Mouse (Mus musculus) hindbrain, postnatal 0 days (tissue): Measurements from ENCODE around the gene Nr2e3. TPM values are rescaled to one million over a fixed set of nuclear protein-coding genes. Genes with fewer than 3 reads are reported as not detected.
"Not testable (repeated sequence)": the region's sequence is repeated elsewhere in the genome, so short reads cannot be mapped to it uniquely, and the experiment has no call there.

Source experiments
- ATAC-seq: fragments of 200-750 bp; cut with Nextera tagmentation; 2 replicates; pipeline ENCODE4 v1.8.0; 2017; ENCODE audit warnings: mild to moderate bottlenecking, moderate TSS enrichment, moderate library complexity
- DNase-seq: peaks from one replicate; pipeline ENCODE4 v3.0.0-alpha.2; 2015; ENCODE audit warnings: low spot score
- H3K27ac ChIP-seq: fragments of 300-500 bp; sonication (generic); 2 replicates; pipeline ENCODE4 v1.5.1; 2014; ENCODE audit warnings: mild to moderate bottlenecking
- H3K27me3 ChIP-seq: fragments of 300-500 bp; sonication (generic); 2 replicates; pipeline ENCODE4 v1.6.1; 2014; ENCODE audit warnings: low read length, mixed read lengths; ENCODE audit not compliant: insufficient read depth
- H3K36me3 ChIP-seq: fragments of 300-500 bp; sonication (generic); 2 replicates; pipeline ENCODE4 v1.6.1; 2014; ENCODE audit warnings: low read length, mixed read lengths; ENCODE audit not compliant: insufficient read depth
- H3K4me1 ChIP-seq: fragments of 300-500 bp; sonication (generic); 2 replicates; pipeline ENCODE4 v1.6.1; 2014; ENCODE audit warnings: antibody characterized with exemption, low read length, mixed read lengths; ENCODE audit not compliant: insufficient read depth
- H3K4me2 ChIP-seq: fragments of 300-500 bp; sonication (generic); 2 replicates; pipeline ENCODE4 v1.6.1; 2014; ENCODE audit warnings: low read depth, mild to moderate bottlenecking, low read length, moderate library complexity, mixed read lengths
- H3K4me3 ChIP-seq: fragments of 300-500 bp; sonication (generic); 2 replicates; pipeline ENCODE4 v1.5.1; 2014; ENCODE audit warnings: low read length
- H3K9ac ChIP-seq: fragments of 300-500 bp; sonication (generic); replicated peaks from 2 replicates; pipeline ENCODE4 v1.6.1; 2014; ENCODE audit warnings: mild to moderate bottlenecking, low read length, moderate library complexity, mixed read lengths
- H3K9me3 ChIP-seq: fragments of 300-500 bp; sonication (generic); 2 replicates; pipeline ENCODE4 v1.6.1; 2016; ENCODE audit warnings: low read length, mixed read lengths
- CTCF ChIP-seq: IDR thresholded peaks from 2 replicates; pipeline ENCODE4 v1.5.1; 2016; ENCODE audit warnings: antibody characterized with exemption, control low read depth, low read depth
- WGBS: fragments of 180-500 bp; shearing (Covaris S2); extraction: QIAGEN DNeasy Blood & Tissue Kit; methylation state at CpG from one replicate; pipeline ENCODE4 v1.1.7; 2014; 5-methylcytosine and 5-hydroxymethylcytosine counted together
- polyA plus RNA-seq: library from polyadenylated mRNA; unstranded; fragments of >200 nt; fragmentation: Nextera tagmentation; extraction: Ambion mirVana; gene quantifications from 2 replicates; pipeline ENCODE4 v1.2.1, GENCODE M21; 2015
- total RNA-seq: library from RNA; depleted of rRNA; stranded (reverse); fragments of >200 nt; gene quantifications from 2 replicates; pipeline ENCODE4 v1.2.3, GENCODE M21; 2014

The Nr2e3 gene
- total and polyA plus RNA-seq, 2 experiments from 2014 or later, result not detected

- Histone ChIP-seq H3K4me2 (no peak overlapping the region), H3K4me3 (no peak overlapping the region), H3K9ac (no peak overlapping the region), H3K27ac (no peak overlapping the region), H3K9me3 (no peaks in the 10 kb centered on the region), H3K36me3 (no peaks in the 10 kb centered on the region), H3K4me1 (0 out of 2 replicates have a peak, but pooled peaks cover 4% of the 10 kb centered on the region), H3K27me3 (no peaks in the 10 kb centered on the region)
- TF ChIP-seq CTCF, result peak; percentile 93
- ATAC-seq, result peak; percentile 90
- WGBS, result 3% methylated on average over 8 of the region's 8 CpGs
- peak; percentile 94 for DNase-seq
These were observed 1.2 kb downstream of the Nr2e3 start for GRCm38 (mm10) chr9:59959276-59959675.

- not testable (repeated sequence) for H3K4me1 ChIP-seq, H3K27me3 ChIP-seq, H3K36me3 ChIP-seq, ATAC-seq, H3K4me3 ChIP-seq, H3K4me2 ChIP-seq, DNase-seq, H3K9me3 ChIP-seq, H3K27ac ChIP-seq, H3K9ac ChIP-seq
- 80% methylated on average over 1 of the region's 1 CpGs for WGBS
These were observed 2.3 kb downstream of the Nr2e3 start for GRCm38 (mm10) chr9:59958115-59958514.

- ATAC-seq (no peak), DNase-seq (no peak)
- TF ChIP-seq CTCF, result no peak
- no peak overlapping the region for H3K4me3 ChIP-seq
- no peak overlapping the region for H3K9ac ChIP-seq
- whole genome bisulfite sequencing, result 50% methylated on average over 6 of the region's 6 CpGs
- 0 out of 2 replicates have a peak, but pooled peaks cover 4% of the 10 kb centered on the region for H3K4me1 ChIP-seq
- no peak overlapping the region for H3K27ac ChIP-seq
- H3K9me3 ChIP-seq, result no peaks in the 10 kb centered on the region
- H3K27me3 ChIP-seq, result no peaks in the 10 kb centered on the region
- no peak overlapping the region for H3K4me2 ChIP-seq
- no peaks in the 10 kb centered on the region for H3K36me3 ChIP-seq
These were observed 4.0 kb downstream of the Nr2e3 start for GRCm38 (mm10) chr9:59956496-59956895.

- DNase-seq, result peak; percentile 24
- Histone ChIP-seq H3K36me3 (no peaks in the 10 kb centered on the region), H3K27me3 (no peaks in the 10 kb centered on the region), H3K4me1 (0 out of 2 replicates have a peak, but pooled peaks cover 4% of the 10 kb centered on the region), H3K27ac (no peak overlapping the region), H3K4me3 (no peak overlapping the region), H3K4me2 (no peak overlapping the region), H3K9me3 (no peaks in the 10 kb centered on the region), H3K9ac (no peak overlapping the region)
- ATAC-seq, result no peak
- TF ChIP-seq CTCF, result no peak
- WGBS, result 54% methylated on average over 6 of the region's 6 CpGs
These were observed 4.8 kb downstream of the Nr2e3 start for GRCm38 (mm10) chr9:59955692-59956091.

GRCm38 (mm10) chr9:59955199-59955598 is 5.3 kb downstream of the Nr2e3 start:
- Histone ChIP-seq H3K9me3 (no peaks in the 10 kb centered on the region), H3K27ac (no peak overlapping the region), H3K27me3 (no peaks in the 10 kb centered on the region), H3K4me1 (0 out of 2 replicates have a peak, but pooled peaks cover 4% of the 10 kb centered on the region), H3K4me2 (no peak overlapping the region), H3K36me3 (no peaks in the 10 kb centered on the region), H3K4me3 (no peak overlapping the region), H3K9ac (no peak overlapping the region)
- no peak for DNase-seq
- TF ChIP-seq CTCF, result no peak
- no peak for ATAC-seq
- WGBS, result 55% methylated on average over 3 of the region's 3 CpGs

- no peak for ATAC-seq
- Histone ChIP-seq H3K27me3 (no peaks in the 10 kb centered on the region), H3K9ac (no peak overlapping the region), H3K27ac (no peak overlapping the region), H3K4me2 (no peak overlapping the region), H3K36me3 (no peaks in the 10 kb centered on the region), H3K9me3 (no peaks in the 10 kb centered on the region), H3K4me3 (no peak overlapping the region), H3K4me1 (0 out of 2 replicates have a peak, but pooled peaks cover 4% of the 10 kb centered on the region)
- no peak for DNase-seq
- TF ChIP-seq CTCF, result no peak
- 83% methylated on average over 7 of the region's 7 CpGs for WGBS
These were observed 6.9 kb downstream of the Nr2e3 start for GRCm38 (mm10) chr9:59953556-59953955.

- H3K27me3 ChIP-seq, result no peaks in the 10 kb centered on the region
- TF ChIP-seq CTCF, result no peak
- 0 out of 2 replicates have a peak, but pooled peaks cover 4% of the 10 kb centered on the region for H3K4me1 ChIP-seq
- H3K4me3 ChIP-seq, result no peak overlapping the region
- H3K27ac ChIP-seq, result no peak overlapping the region
- DNase-seq (no peak), ATAC-seq (no peak)
- 60% methylated on average over 7 of the region's 8 CpGs for WGBS
- no peak overlapping the region for H3K4me2 ChIP-seq
- H3K36me3 ChIP-seq, result no peaks in the 10 kb centered on the region
- H3K9ac ChIP-seq, result no peak overlapping the region
- no peaks in the 10 kb centered on the region for H3K9me3 ChIP-seq
These were observed 7.9 kb downstream of the Nr2e3 start for GRCm38 (mm10) chr9:59952515-59953070.
